Mouse (Mus musculus) testis, adult 2 months (tissue): ENCODE measurements at regions not wholly inside any gene's neighbourhood (a gene's known extent, or its start where the extent isn't known, plus 50 kb on each side); places are given as distances from the start of the nearest gene placed in this dataset.

Source experiments
- H3K27ac ChIP-seq: fragments of 200-500 bp; 2 replicates; pipeline ENCODE4 v1.5.1; 2012; ENCODE audit warnings: low read depth, low read length; ENCODE audit not compliant: control insufficient read depth, insufficient read depth
- H3K27me3 ChIP-seq: fragments of 200-500 bp; 2 replicates; pipeline ENCODE4 v1.6.1; 2012; ENCODE audit warnings: mild to moderate bottlenecking, low read length, moderate library complexity; ENCODE audit not compliant: control insufficient read depth, insufficient read depth
- H3K36me3 ChIP-seq: fragments of 200-500 bp; 2 replicates; pipeline ENCODE4 v1.6.1; 2012; ENCODE audit warnings: mild to moderate bottlenecking, low read length; ENCODE audit not compliant: control insufficient read depth, insufficient read depth
- H3K4me1 ChIP-seq: fragments of 200-500 bp; 2 replicates; pipeline ENCODE4 v1.6.1; 2012; ENCODE audit warnings: low read length; ENCODE audit not compliant: control insufficient read depth, insufficient read depth
- H3K4me3 ChIP-seq: fragments of 200-500 bp; 2 replicates; pipeline ENCODE4 v1.5.1; 2012; ENCODE audit warnings: low read depth, mild to moderate bottlenecking, low read length, moderate library complexity, mixed read lengths; ENCODE audit not compliant: control insufficient read depth
- CTCF ChIP-seq: fragments of 200-500 bp; IDR thresholded peaks from 2 replicates; pipeline ENCODE4 v1.5.1; 2012; ENCODE audit warnings: low read depth, mild to moderate bottlenecking, inconsistent platforms, low read length, moderate library complexity; ENCODE audit not compliant: control insufficient read depth, insufficient read depth, insufficient replicate concordance
- POLR2A ChIP-seq: fragments of 200-500 bp; IDR thresholded peaks from 2 replicates; pipeline ENCODE4 v1.6.1; 2012; ENCODE audit warnings: low read depth, mild to moderate bottlenecking, inconsistent platforms, low read length, moderate library complexity; ENCODE audit not compliant: control insufficient read depth

DNA sequence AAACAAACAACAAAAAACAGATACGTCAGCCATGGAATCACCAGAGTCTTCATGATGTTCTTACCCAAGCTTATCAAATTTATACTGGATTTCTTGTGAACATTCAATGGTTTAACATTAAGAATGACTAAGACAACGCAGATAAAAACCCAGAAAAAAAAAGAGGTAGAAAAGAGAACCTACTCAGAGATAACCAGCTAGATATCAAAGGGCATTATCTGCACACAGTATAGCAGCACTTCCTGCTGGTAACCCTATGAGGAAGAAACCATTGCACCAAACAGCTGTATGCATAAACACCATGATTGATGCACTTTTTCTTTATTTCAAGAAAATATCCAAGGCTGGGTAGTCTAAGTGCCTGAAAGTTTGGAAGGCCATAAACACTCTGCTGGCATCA lies 1114.7 kb downstream of the Defb40 start:
- Histone ChIP-seq H3K27me3 (no peaks in the 10 kb centered on the region), H3K36me3 (no peaks in the 10 kb centered on the region), H3K4me1 (no peaks in the 10 kb centered on the region), H3K27ac (no peak overlapping the region), H3K4me3 (no peak overlapping the region)
- TF ChIP-seq CTCF, result no peak
- no peak for TF ChIP-seq POLR2A
